Mouse (Mus musculus) CH12.LX (cell line): Measurements from ENCODE around the gene Ccdc136. TPM values are rescaled to one million over a fixed set of nuclear protein-coding genes. Genes with fewer than 3 reads are reported as not detected.

ENCODE experiments used
- DNase-seq: peaks from one replicate; pipeline ENCODE4 v3.0.0-alpha.2; 2013; ENCODE audit errors: extremely low read depth
- H3K27ac ChIP-seq: 2 replicates; pipeline ENCODE4 v1.5.1; 2012; ENCODE audit warnings: low read depth, mild to moderate bottlenecking, control low read depth, moderate library complexity; ENCODE audit not compliant: insufficient read depth
- H3K27me3 ChIP-seq: replicated peaks from 2 replicates; pipeline ENCODE3; 2012; ENCODE audit warnings: inconsistent platforms
- H3K36me3 ChIP-seq, 2 experiments: replicated peaks in 1 of 2; 2 replicates each; pipeline versions ENCODE3 to v1.6.1; 2012; ENCODE audit warnings: inconsistent platforms in 1 of 2, low read length in 1 of 2, mild to moderate bottlenecking in 1 of 2, mixed read lengths in 1 of 2, moderate library complexity in 1 of 2; ENCODE audit not compliant: control insufficient read depth in 1 of 2, insufficient read depth in 1 of 2
- H3K4me1 ChIP-seq, 2 experiments: 2 replicates each; pipeline ENCODE4 v1.6.1; 2012; ENCODE audit warnings: inconsistent platforms in 1 of 2, moderate library complexity in 1 of 2; ENCODE audit not compliant: insufficient read depth in 2 of 2, control insufficient read depth in 1 of 2
- H3K4me2 ChIP-seq: 2 replicates; pipeline ENCODE4 v1.6.1; 2012; ENCODE audit warnings: low read depth, mild to moderate bottlenecking, control low read depth; ENCODE audit not compliant: poor library complexity, insufficient read depth, severe bottlenecking
- H3K4me3 ChIP-seq, 3 experiments: fragments of 150-350 bp in 1 of 3; sonication (generic) in 1 of 3; replicated peaks in 1 of 3; 2 replicates each; pipeline versions ENCODE3 to v1.5.1; 2011 to 2012; ENCODE audit warnings: low read depth in 2 of 3, low read length in 2 of 3, mild to moderate bottlenecking in 2 of 3, moderate library complexity in 2 of 3, control low read depth in 1 of 3, improper control_type of control experiment in 1 of 3, inconsistent platforms in 1 of 3, mixed read lengths in 1 of 3; ENCODE audit not compliant: poor library complexity in 1 of 3
- H3K79me2 ChIP-seq: replicated peaks from 2 replicates; pipeline ENCODE4 v1.6.1; 2012; ENCODE audit warnings: mild to moderate bottlenecking, moderate library complexity; ENCODE audit not compliant: control insufficient read depth, poor library complexity, insufficient read depth, severe bottlenecking; ENCODE audit errors: extremely low read depth
- H3K9ac ChIP-seq: 2 replicates; pipeline ENCODE4 v1.6.1; 2012; ENCODE audit warnings: low read depth, mild to moderate bottlenecking, control low read depth, moderate library complexity; ENCODE audit not compliant: insufficient read depth
- H3K9me3 ChIP-seq: replicated peaks from 2 replicates; pipeline ENCODE3; 2012; ENCODE audit warnings: low read length, inconsistent platforms, mixed read lengths
- BHLHE40 ChIP-seq: IDR thresholded peaks from 2 replicates; pipeline ENCODE4 v1.6.1; 2011; ENCODE audit warnings: mild to moderate bottlenecking, low read depth, low read length, improper control_type of control experiment
- CTCF ChIP-seq, 2 experiments: IDR thresholded peaks in 1 of 2; conservative IDR thresholded peaks in 1 of 2; 2 replicates each; pipeline ENCODE4 v1.5.1; 2011 to 2012; ENCODE audit warnings: low read depth in 2 of 2, low read length in 2 of 2, improper control_type of control experiment in 1 of 2, inconsistent platforms in 1 of 2, mild to moderate bottlenecking in 1 of 2, moderate library complexity in 1 of 2
- ELF1 ChIP-seq: IDR thresholded peaks from 2 replicates; pipeline ENCODE4 v1.6.1; 2014; ENCODE audit warnings: low read depth, mild to moderate bottlenecking, inconsistent platforms, low read length, improper control_type of control experiment
- EP300 ChIP-seq: IDR thresholded peaks from 2 replicates; pipeline ENCODE4 v1.6.1; 2011; ENCODE audit warnings: low read length, improper control_type of control experiment
- IRF4 ChIP-seq: IDR thresholded peaks from 2 replicates; pipeline ENCODE4 v1.6.1; 2014; ENCODE audit warnings: low read depth, mild to moderate bottlenecking, inconsistent platforms, low read length, improper control_type of control experiment
- MAX ChIP-seq: IDR thresholded peaks from 2 replicates; pipeline ENCODE4 v1.6.1; 2011; ENCODE audit warnings: low read length, improper control_type of control experiment
- MXI1 ChIP-seq: IDR thresholded peaks from 2 replicates; pipeline ENCODE4 v1.6.1; 2011; ENCODE audit warnings: mild to moderate bottlenecking, low read depth, low read length, improper control_type of control experiment
- RCOR1 ChIP-seq: conservative IDR thresholded peaks from 2 replicates; pipeline ENCODE4 v1.6.1; 2012; ENCODE audit warnings: low read depth, mild to moderate bottlenecking, inconsistent platforms, low read length, improper control_type of control experiment
- SIN3A ChIP-seq: IDR thresholded peaks from 2 replicates; pipeline ENCODE4 v1.6.1; 2012; ENCODE audit warnings: low read length, improper control_type of control experiment, inconsistent platforms
- SMC3 ChIP-seq: IDR thresholded peaks from 2 replicates; pipeline ENCODE4 v1.6.1; 2011; ENCODE audit warnings: low read depth, low read length, improper control_type of control experiment
- TCF12 ChIP-seq: IDR thresholded peaks from 2 replicates; pipeline ENCODE4 v1.6.1; 2014; ENCODE audit warnings: low read depth, mild to moderate bottlenecking, inconsistent platforms, low read length, improper control_type of control experiment
- USF2 ChIP-seq: conservative IDR thresholded peaks from 2 replicates; pipeline ENCODE4 v1.6.1; 2011; ENCODE audit warnings: low read depth, low read length, improper control_type of control experiment
- ZMIZ1 ChIP-seq: IDR thresholded peaks from 2 replicates; pipeline ENCODE4 v1.6.1; 2012; ENCODE audit warnings: low read depth, mild to moderate bottlenecking, inconsistent platforms, low read length, improper control_type of control experiment
- dilution Hi-C: fragments of 300-500 bp; cut with MboI; formaldehyde crosslinking; loops from 2 replicates; pipeline ENCODE4 v1.14.3; 2020; ENCODE audit warnings: low sequenced_read_pairs; ENCODE audit not compliant: extremely low pct_unique_long_range_greater_than_20kb, extremely low pct_ligation_motif_present
- in situ Hi-C: fragments of 300-500 bp; cut with MboI; formaldehyde crosslinking; loops from 3 replicates; pipeline ENCODE4 v1.14.3; 2019; ENCODE audit warnings: low sequenced_read_pairs, low pct_ligation_motif_present, low pct_unique_long_range_greater_than_20kb, mixed read lengths
- polyA plus RNA-seq: library from polyadenylated mRNA; unstranded; fragments of >175 nt; gene quantifications from 2 replicates; pipeline ENCODE4 v1.2.1, GENCODE M21; 2012; ENCODE audit warnings: low read depth; ENCODE audit not compliant: insufficient read length
- total RNA-seq, 2 experiments: library from RNA; depleted of rRNA; stranded (reverse); fragments of 300-350 nt in 1 of 2; fragments of >200 nt in 1 of 2; gene quantifications; 2 replicates each; pipeline ENCODE4 v1.2.3; 2012 to 2014

The Ccdc136 gene
- total and polyA plus RNA-seq, 3 experiments = 0.64 to 4.3 (median 2.4) TPM

- TF ChIP-seq EP300 (no peak), BHLHE40 (no peak), MAX (no peak), ELF1 (no peak), RCOR1 (no peak), IRF4 (no peak), SMC3 (no peak), MXI1 (no peak), USF2 (no peak), CTCF (conservative IDR thresholded peaks at IDR 0.05 in 1 of 2, IDR thresholded peaks at IDR 0.05 in 1 of 2; ENCODE audit: low read depth in 2 of 2, low read length in 2 of 2) (no peak), ZMIZ1 (no peak)
- Histone ChIP-seq H3K9me3 (peaks cover 3% of the 10 kb centered on the region), H3K27me3 (peaks cover 6% of the 10 kb centered on the region), H3K4me2 (no peak within 1 kb of the TSS), H3K36me3 (no peaks in the 10 kb centered on the region), H3K9ac (no peak within 1 kb of the TSS), H3K27ac (no peak within 1 kb of the TSS), H3K4me1 (peaks cover 18 to 60% of the 10 kb centered on the region in 2 experiments), H3K79me2 (no peaks in the 10 kb centered on the region), H3K4me3 (no peak within 1 kb of the TSS)
- in situ Hi-C loops (no loop called here), dilution Hi-C loops (no loop called here)
- no peak for DNase-seq
These were observed 37.1 kb downstream of the Ccdc136 start, which contains the start of gene Flnc for GRCm38 (mm10) chr6:29433038-29433803. Gene Flnc (plus strand): TSS chr6:29433256.

GRCm38 (mm10) chr6:29433804-29434795 lies 38.0 kb downstream of the Ccdc136 start:
- H3K9me3 ChIP-seq = peaks cover 3% of the 10 kb centered on the region
- TF ChIP-seq TCF12 (no peak), SMC3 (no peak), SIN3A (no peak)
- no peaks in the 10 kb centered on the region for H3K36me3 ChIP-seq
- H3K4me1 ChIP-seq = peaks cover 18 to 60% of the 10 kb centered on the region in 2 experiments
- no peak for DNase-seq
- dilution Hi-C loops (no loop called here), in situ Hi-C loops (no loop called here)
- no peak overlapping the region for H3K27ac ChIP-seq
- H3K79me2 ChIP-seq = no peaks in the 10 kb centered on the region
- no peak overlapping the region for H3K4me3 ChIP-seq
- no peak overlapping the region for H3K4me2 ChIP-seq
- peaks cover 8% of the 10 kb centered on the region for H3K27me3 ChIP-seq
- no peak overlapping the region for H3K9ac ChIP-seq
